Mouse (Mus musculus): ENCODE measurements at regions not wholly inside any gene's neighbourhood (a gene's known extent, or its start where the extent isn't known, plus 50 kb on each side); places are given as distances from the start of the nearest gene placed in this dataset.

DNA sequence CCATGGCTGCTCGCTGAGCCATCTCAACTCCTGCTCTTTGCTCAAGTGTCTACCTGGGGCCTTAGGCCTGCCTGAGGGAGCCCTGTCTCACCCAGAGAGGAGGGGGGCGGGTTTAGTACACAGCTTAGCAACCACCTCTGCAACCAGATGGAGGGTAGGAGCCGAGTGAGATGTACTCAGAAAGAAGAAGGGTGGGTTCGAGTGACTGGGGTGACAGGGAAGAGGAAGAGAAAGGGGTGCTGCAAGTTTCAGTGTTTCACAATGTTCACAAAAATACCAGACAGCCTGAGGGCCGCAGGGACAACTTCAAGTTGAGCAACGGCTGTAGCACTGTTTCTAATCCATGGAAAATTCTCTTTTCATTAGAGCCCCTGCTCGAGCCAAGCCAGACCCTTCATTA, 84.4 kb downstream of the Zfp36l2 start:
- TF ChIP-seq CTCF (IDR thresholded peaks at IDR 0.05; ENCODE audit: low read depth) (no peak), EP300 (IDR thresholded peaks at IDR 0.05; ENCODE audit: low read depth) (no peak)
